Mouse (Mus musculus) left cerebral cortex, adult 2 months (tissue): ENCODE results near the gene Lpar3. TPM values are rescaled to one million over a fixed set of nuclear protein-coding genes. Genes with fewer than 3 reads are reported as not detected.

Experiments used
- DNase-seq, 2 experiments: peaks; one replicate each; pipeline ENCODE4 v3.0.0; 2021 to 2022; ENCODE audit warnings: low spot score in 2 of 2, mixed read lengths in 1 of 2; ENCODE audit errors: extremely low spot score in 1 of 2
- H3K27ac ChIP-seq: fragments of 200-600 bp; 2 replicates; pipeline ENCODE4 v1.8.1; 2022
- H3K4me3 ChIP-seq: fragments of 200-600 bp; 2 replicates; pipeline ENCODE4 v1.8.1; 2022
- CTCF ChIP-seq: fragments of 200-600 bp; IDR thresholded peaks from 2 replicates; pipeline ENCODE4 v1.8.1; 2022; ENCODE audit warnings: antibody characterized with exemption, mild to moderate bottlenecking, moderate library complexity
- intact Hi-C: fragments of 180-260 bp; cut with DNase I; formaldehyde crosslinking; loops from one replicate; pipeline ENCODE4 v1.15.1; 2025
- total RNA-seq, 2 experiments: library from RNA; stranded (reverse); gene quantifications; 2 replicates each; pipeline ENCODE4 v1.2.3; 2021

The Lpar3 gene
- total RNA-seq, 2 experiments from 2014 or later = 0.27 to 0.49 TPM

GRCm38 (mm10) chr3:146246557-146246956, 25.8 kb downstream of the Lpar3 start:
- intact Hi-C loops = no loop called here

GRCm38 (mm10) chr3:146246992-146247391, 26.2 kb downstream of the Lpar3 start:
- no peak for TF ChIP-seq CTCF

More at GRCm38 (mm10) chr3:146246557-146246956, 25.8 kb downstream of the Lpar3 start:
- Histone ChIP-seq H3K27ac (no peak overlapping the region), H3K4me3 (no peak overlapping the region)
- TF ChIP-seq CTCF = no peak
- no peak for DNase-seq

GRCm38 (mm10) chr3:146249895-146250294, 29.1 kb downstream of the Lpar3 start:
- no peak for DNase-seq
- intact Hi-C loops = no loop called here
- no peak overlapping the region for H3K27ac ChIP-seq

More at GRCm38 (mm10) chr3:146246992-146247391, 26.2 kb downstream of the Lpar3 start:
- no peak overlapping the region for H3K4me3 ChIP-seq
- H3K27ac ChIP-seq = no peak overlapping the region
- intact Hi-C loops = no loop called here
- no peak for DNase-seq

GRCm38 (mm10) chr3:146251771-146252170, 31.0 kb downstream of the Lpar3 start:
- intact Hi-C loops = no loop called here
- DNase-seq = no peak
- TF ChIP-seq CTCF = no peak
- Histone ChIP-seq H3K4me3 (no peak overlapping the region), H3K27ac (no peak overlapping the region)

More at GRCm38 (mm10) chr3:146249895-146250294, 29.1 kb downstream of the Lpar3 start:
- TF ChIP-seq CTCF = no peak
- no peak overlapping the region for H3K4me3 ChIP-seq

- H3K4me3 ChIP-seq = no peak overlapping the region
- no peak for DNase-seq
- intact Hi-C loops = no loop called here
- H3K27ac ChIP-seq = no peak overlapping the region
- TF ChIP-seq CTCF = no peak
These were observed 33.1 kb downstream of the Lpar3 start for GRCm38 (mm10) chr3:146253736-146254320.

- no peak for TF ChIP-seq CTCF
- no peak overlapping the region for H3K27ac ChIP-seq
- no peak for DNase-seq
- no peak overlapping the region for H3K4me3 ChIP-seq
- intact Hi-C loops = no loop called here
These were observed 34.4 kb downstream of the Lpar3 start for GRCm38 (mm10) chr3:146255123-146255522.

- intact Hi-C loops = no loop called here
These were observed 36.8 kb downstream of the Lpar3 start for GRCm38 (mm10) chr3:146257483-146258122.

GRCm38 (mm10) chr3:146260203-146260602, 39.4 kb downstream of the Lpar3 start:
- no peak overlapping the region for H3K4me3 ChIP-seq
- no peak for TF ChIP-seq CTCF
- H3K27ac ChIP-seq = no peak overlapping the region
- intact Hi-C loops = no loop called here
- DNase-seq = no peak

More at GRCm38 (mm10) chr3:146257483-146258122, 36.8 kb downstream of the Lpar3 start:
- Histone ChIP-seq H3K4me3 (no peak overlapping the region), H3K27ac (no peak overlapping the region)
- TF ChIP-seq CTCF = no peak
- DNase-seq = no peak

- intact Hi-C loops = no loop called here
- Histone ChIP-seq H3K4me3 (no peak overlapping the region), H3K27ac (no peak overlapping the region)
- no peak for TF ChIP-seq CTCF
- DNase-seq = no peak
These were observed 40.1 kb downstream of the Lpar3 start for GRCm38 (mm10) chr3:146260845-146261244.

- Histone ChIP-seq H3K27ac (no peak overlapping the region), H3K4me3 (no peak overlapping the region)
- no peak for DNase-seq
- no peak for TF ChIP-seq CTCF
- intact Hi-C loops = no loop called here
These were observed 41.8 kb downstream of the Lpar3 start for GRCm38 (mm10) chr3:146262536-146262935.

GRCm38 (mm10) chr3:146264146-146264545, 43.4 kb downstream of the Lpar3 start:
- TF ChIP-seq CTCF = no peak
- Histone ChIP-seq H3K27ac (no peak overlapping the region), H3K4me3 (no peak overlapping the region)
- no peak for DNase-seq
- intact Hi-C loops = no loop called here

GRCm38 (mm10) chr3:146265545-146266130, 44.9 kb downstream of the Lpar3 start:
- intact Hi-C loops = no loop called here
- no peak overlapping the region for H3K27ac ChIP-seq
- no peak for TF ChIP-seq CTCF
- DNase-seq = no peak
- H3K4me3 ChIP-seq = no peak overlapping the region
